Mouse (Mus musculus) bone marrow, adult 2 months (tissue): Measurements from ENCODE around the gene Saxo1. TPM values are rescaled to one million over a fixed set of nuclear protein-coding genes. Genes with fewer than 3 reads are reported as not detected.
A peak's percentile ranks its signal among the peaks of the same experiment; 100 is the strongest.

Experiments used
- H3K27ac ChIP-seq: fragments of 200-500 bp; 2 replicates; pipeline ENCODE4 v1.5.1; 2012; ENCODE audit warnings: low read depth, mild to moderate bottlenecking, control low read depth, inconsistent platforms, low read length; ENCODE audit not compliant: control insufficient read depth, poor library complexity, insufficient read depth
- H3K4me1 ChIP-seq: fragments of 200-500 bp; 2 replicates; pipeline ENCODE4 v1.6.1; 2011; ENCODE audit warnings: low read length; ENCODE audit not compliant: control insufficient read depth, insufficient read depth
- H3K4me3 ChIP-seq: fragments of 200-500 bp; replicated peaks from 2 replicates; pipeline ENCODE3; 2011; ENCODE audit warnings: mild to moderate bottlenecking, low read depth, low read length, control low read depth; ENCODE audit not compliant: control insufficient read depth
- CTCF ChIP-seq: fragments of 200-500 bp; IDR thresholded peaks from 2 replicates; pipeline ENCODE4 v1.5.1; 2011; ENCODE audit warnings: low read length, control low read depth; ENCODE audit not compliant: control insufficient read depth, insufficient read depth
- POLR2A ChIP-seq: fragments of 200-500 bp; IDR thresholded peaks from 2 replicates; pipeline ENCODE4 v1.6.1; 2011; ENCODE audit warnings: low read depth, mild to moderate bottlenecking, control low read depth, low read length, borderline replicate concordance; ENCODE audit not compliant: control insufficient read depth
- WGBS: fragments of 180-500 bp; shearing (Covaris S2); methylation state at CpG from one replicate; pipeline ENCODE4 v1.1.7; 2018; 5-methylcytosine and 5-hydroxymethylcytosine counted together
- polyA plus RNA-seq: library from polyadenylated mRNA; stranded (reverse); fragments of >200 nt; gene quantifications from 2 replicates; pipeline ENCODE4 v1.2.4, GENCODE M21; 2011; ENCODE audit warnings: low replicate concordance; ENCODE audit not compliant: missing spikeins, insufficient read depth, insufficient read length

Gene Saxo1
- polyA plus RNA-seq, 1 experiment, result not detected

GRCm38 (mm10) chr4:86537972-86538371 lies 20.2 kb downstream of the Saxo1 start:
- no peak overlapping the region for H3K4me3 ChIP-seq
- no peak overlapping the region for H3K27ac ChIP-seq
- 17% methylated on average over 4 of the region's 4 CpGs for WGBS
- TF ChIP-seq POLR2A (no peak), CTCF (0 out of 2 replicates have a peak, but pooled peaks have one; percentile 19)
- no peaks in the 10 kb centered on the region for H3K4me1 ChIP-seq

GRCm38 (mm10) chr4:86534091-86534481 lies 24.0 kb downstream of the Saxo1 start:
- TF ChIP-seq POLR2A, result no peak
- TF ChIP-seq CTCF, result no peak
- no peaks in the 10 kb centered on the region for H3K4me1 ChIP-seq
- WGBS, result 83% methylated on average over 5 of the region's 5 CpGs
- no peak overlapping the region for H3K4me3 ChIP-seq
- H3K27ac ChIP-seq, result no peak overlapping the region

DNA sequence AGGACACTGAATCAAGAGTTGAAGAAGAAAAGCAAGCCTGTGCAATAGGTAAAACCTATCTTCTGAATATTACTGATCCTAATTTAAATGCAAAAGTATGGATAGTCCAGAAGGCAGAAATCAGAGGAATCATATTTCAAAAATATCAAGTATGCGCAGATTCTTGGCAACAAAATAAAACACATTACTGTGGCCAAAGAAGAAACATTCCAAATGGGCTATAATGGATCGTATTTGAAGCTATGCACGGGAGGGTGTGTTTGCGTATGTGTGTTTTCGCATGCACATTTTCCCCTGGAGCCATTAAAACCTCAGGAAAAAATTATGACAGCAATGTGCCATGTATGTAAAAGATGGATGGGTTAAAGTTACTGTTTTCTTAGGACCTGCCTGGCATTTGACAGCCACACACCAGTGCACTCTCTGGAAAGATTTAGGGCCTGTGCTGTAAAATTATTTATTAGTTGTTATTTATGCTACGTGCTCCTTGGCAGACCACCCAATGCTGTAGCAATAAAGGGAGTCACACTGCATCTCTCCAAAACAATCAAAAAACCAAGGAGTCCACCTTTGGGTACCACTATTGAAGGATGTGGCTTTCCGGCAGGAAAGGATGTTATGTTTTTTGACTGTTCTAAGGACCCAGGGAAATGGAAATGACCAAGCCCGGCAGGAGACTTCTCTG lies 24.6 kb downstream of the Saxo1 start:
- Histone ChIP-seq H3K4me3 (no peak overlapping the region), H3K27ac (no peak overlapping the region), H3K4me1 (no peaks in the 10 kb centered on the region)
- WGBS, result 82% methylated on average over 8 of the region's 8 CpGs
- TF ChIP-seq POLR2A, result no peak

DNA sequence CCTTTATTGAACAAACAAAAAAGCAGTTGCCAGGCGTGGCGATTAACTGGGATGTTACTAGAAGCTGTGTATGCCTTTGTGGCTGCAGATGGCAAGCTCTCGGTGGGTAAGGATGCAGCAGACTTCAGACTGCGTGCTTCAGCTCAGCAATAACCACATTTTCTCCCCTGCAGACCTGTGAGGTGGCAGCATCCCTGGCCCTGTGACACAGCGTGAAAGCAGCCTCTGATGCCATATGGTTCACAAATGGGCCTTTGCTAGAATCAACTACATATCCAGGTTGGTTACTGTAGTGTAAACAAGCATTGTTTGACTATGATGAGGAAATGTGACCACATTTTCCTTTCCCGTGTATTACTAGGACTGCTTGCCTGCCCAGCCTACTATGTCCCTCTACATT lies 29.0 kb downstream of the Saxo1 start:
- 71% methylated on average over 6 of the region's 6 CpGs for WGBS
- Histone ChIP-seq H3K4me1 (no peaks in the 10 kb centered on the region), H3K27ac (no peak overlapping the region), H3K4me3 (no peak overlapping the region)
- TF ChIP-seq CTCF, result no peak
- no peak for TF ChIP-seq POLR2A

GRCm38 (mm10) chr4:86527162-86528136 lies 30.7 kb downstream of the Saxo1 start:
- H3K4me1 ChIP-seq, result no peaks in the 10 kb centered on the region
- 75% methylated on average over 11 of the region's 11 CpGs for WGBS

DNA sequence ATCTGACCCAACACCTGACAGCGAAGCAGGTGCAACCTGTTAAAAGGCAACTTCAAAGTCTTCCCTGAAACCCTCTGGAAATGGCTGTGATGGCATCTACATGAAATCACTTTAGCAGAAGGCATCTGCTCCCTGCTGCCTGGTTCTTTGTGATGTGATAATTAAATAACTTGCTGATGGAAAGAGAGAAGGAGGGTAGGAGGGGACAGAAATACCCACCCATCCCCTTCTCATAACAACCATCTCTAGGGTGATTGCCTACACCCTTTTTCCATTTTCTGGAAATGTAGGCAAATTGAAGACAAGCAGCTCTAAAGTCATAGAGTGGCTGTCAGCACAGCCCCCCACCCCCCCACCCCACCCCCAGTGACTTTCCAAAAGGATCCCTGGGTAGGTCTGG lies 33.6 kb downstream of the Saxo1 start:
- WGBS, result 78% methylated on average over 1 of the region's 1 CpGs
- no peaks in the 10 kb centered on the region for H3K4me1 ChIP-seq
- TF ChIP-seq CTCF (no peak), POLR2A (no peak)
- H3K27ac ChIP-seq, result no peak overlapping the region
- no peak overlapping the region for H3K4me3 ChIP-seq

More at GRCm38 (mm10) chr4:86527162-86528136, 30.7 kb downstream of the Saxo1 start:
- no peak for TF ChIP-seq CTCF
- TF ChIP-seq POLR2A, result no peak
- H3K4me3 ChIP-seq, result no peak overlapping the region
- H3K27ac ChIP-seq, result no peak overlapping the region

DNA sequence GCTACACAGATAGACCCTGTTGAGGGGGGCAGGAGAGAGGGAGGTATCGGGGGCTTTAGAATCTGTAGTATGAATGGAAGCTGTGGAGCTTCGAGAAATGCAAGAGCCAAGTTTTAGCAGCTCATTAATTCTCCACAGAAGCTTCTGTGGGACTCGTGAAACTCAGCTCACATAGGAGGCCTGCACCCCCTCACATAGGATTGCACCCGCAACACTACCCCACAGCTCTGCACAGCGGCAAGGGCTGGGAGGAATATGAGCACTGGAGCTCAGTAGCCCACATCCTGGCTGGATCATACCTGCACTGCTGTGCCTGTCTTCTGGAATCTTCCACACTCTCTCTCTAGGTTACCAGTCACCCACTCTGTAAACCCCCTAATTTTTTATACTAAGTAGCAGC lies 34.4 kb downstream of the Saxo1 start:
- TF ChIP-seq CTCF, result no peak
- no peak for TF ChIP-seq POLR2A
- H3K4me3 ChIP-seq, result no peak overlapping the region
- 69% methylated on average over 5 of the region's 5 CpGs for WGBS
- H3K4me1 ChIP-seq, result no peaks in the 10 kb centered on the region
- H3K27ac ChIP-seq, result no peak overlapping the region

DNA sequence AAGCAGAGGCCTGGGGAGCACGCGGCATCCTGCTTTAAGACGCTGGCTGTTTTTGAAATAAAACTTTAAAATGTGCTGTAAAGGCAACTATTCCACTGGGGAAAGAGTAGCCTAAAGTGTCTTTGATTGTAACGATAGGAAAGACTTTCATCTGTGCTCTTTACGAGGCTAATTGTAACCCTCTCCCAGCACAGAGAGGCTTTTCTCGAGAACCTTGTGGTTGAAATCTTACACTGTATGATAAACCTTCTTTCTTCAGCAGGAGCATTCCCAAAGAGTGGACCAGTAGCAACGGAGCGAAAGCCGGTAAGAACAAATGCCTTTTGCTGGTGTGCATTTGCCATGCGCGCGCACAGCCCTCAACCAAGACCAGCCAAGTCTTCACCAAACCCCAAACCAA lies 37.4 kb downstream of the Saxo1 start:
- Histone ChIP-seq H3K4me3 (no peak overlapping the region), H3K4me1 (no peaks in the 10 kb centered on the region), H3K27ac (no peak overlapping the region)
- 72% methylated on average over 12 of the region's 12 CpGs for WGBS
- no peak for TF ChIP-seq POLR2A
- TF ChIP-seq CTCF, result no peak
